Mouse (Mus musculus) layer of hippocampus, adult 8-10 months (tissue): ENCODE results near the gene Sash1. TPM values are rescaled to one million over a fixed set of nuclear protein-coding genes. Genes with fewer than 3 reads are reported as not detected.
A peak's percentile ranks its signal among the peaks of the same experiment; 100 is the strongest.

ENCODE experiments used
- DNase-seq, 2 experiments: peaks; one replicate each; pipeline ENCODE4 v3.0.0; 2022; ENCODE audit warnings: low spot score in 2 of 2
- total RNA-seq, 4 experiments: library from RNA; stranded (reverse); gene quantifications; 2 replicates each; pipeline ENCODE4 v1.2.4; 2022

Sash1 gene
- total RNA-seq, 4 experiments from 2014 or later, result 74.5 to 87.6 (median 77.0) TPM

GRCm38 (mm10) chr10:8795336-8795735 lies 90.5 kb downstream of the Sash1 start:
- DNase-seq, result peak in 1 of 2 experiments; percentile 75

GRCm38 (mm10) chr10:8792412-8792811 lies 93.5 kb downstream of the Sash1 start:
- peak; percentile 44 to 71 for DNase-seq

- DNase-seq, result no peak
Measured at GRCm38 (mm10) chr10:8789096-8789495, 96.8 kb downstream of the Sash1 start.

- DNase-seq, result no peak
Measured at GRCm38 (mm10) chr10:8787221-8787620, 98.6 kb downstream of the Sash1 start.

- no peak for DNase-seq
Measured at GRCm38 (mm10) chr10:8785451-8786145, 100.3 kb downstream of the Sash1 start.

GRCm38 (mm10) chr10:8781876-8782372 lies 103.9 kb downstream of the Sash1 start:
- no peak for DNase-seq

GRCm38 (mm10) chr10:8779842-8780241 lies 106.0 kb downstream of the Sash1 start:
- DNase-seq, result no peak

GRCm38 (mm10) chr10:8778845-8779244 lies 107.0 kb downstream of the Sash1 start:
- no peak for DNase-seq

GRCm38 (mm10) chr10:8777552-8778253 lies 108.2 kb downstream of the Sash1 start:
- DNase-seq, result no peak

- DNase-seq, result no peak
Measured at GRCm38 (mm10) chr10:8776791-8777190, 109.1 kb downstream of the Sash1 start.

GRCm38 (mm10) chr10:8775794-8776193 lies 110.1 kb downstream of the Sash1 start:
- no peak for DNase-seq

GRCm38 (mm10) chr10:8772464-8773209 lies 113.2 kb downstream of the Sash1 start:
- no peak for DNase-seq

GRCm38 (mm10) chr10:8770931-8771653 lies 114.8 kb downstream of the Sash1 start:
- no peak for DNase-seq

GRCm38 (mm10) chr10:8768654-8769053 lies 117.2 kb downstream of the Sash1 start:
- DNase-seq, result no peak

- no peak for DNase-seq
Measured at GRCm38 (mm10) chr10:8767381-8767780, 118.5 kb downstream of the Sash1 start.

- DNase-seq, result no peak
Measured at GRCm38 (mm10) chr10:8765922-8766522, 119.8 kb downstream of the Sash1 start.

GRCm38 (mm10) chr10:8762771-8763170 lies 123.1 kb downstream of the Sash1 start:
- no peak for DNase-seq

- DNase-seq, result no peak
Measured at GRCm38 (mm10) chr10:8762209-8762701, 123.6 kb downstream of the Sash1 start.

GRCm38 (mm10) chr10:8761656-8762055 lies 124.2 kb downstream of the Sash1 start:
- no peak for DNase-seq

- DNase-seq, result peak in 1 of 2 experiments; percentile 21
Measured at GRCm38 (mm10) chr10:8760598-8760997, 125.3 kb downstream of the Sash1 start.

- no peak for DNase-seq
Measured at GRCm38 (mm10) chr10:8759228-8759627, 126.6 kb downstream of the Sash1 start.
